ENCODE assay signal across 9 mouse cellular contexts in genomic region chr6:5509757-5510156, GRCm38 (mm10). TPM values are rescaled to one million over a fixed set of nuclear protein-coding genes. Genes with fewer than 3 reads are reported as not detected.
DNase-seq lines count a peak whose midpoint lies in the region; ATAC-seq lines count a peak whose summit lies in the region.
"Had no signal": no experiment of that assay in that cellular context is flagged by ENCODE, and none has a peak within 500 bp of the region (broad histone marks: within the 10 kb centered on the region; RNA-seq: fewer than 3 reads in every experiment).

No protein-coding gene starts in this region.

- ATAC-seq in heart, embryonic 15.5 days (replicated peaks; ENCODE audit: insufficient number of reproducible peaks, insufficient read depth, low FRiP score, low read depth) = peak; percentile 91

- peak; percentile 56 to 82 for DNase-seq in adrenal gland, adult (ENCODE audit: inconsistent age in 2 of 2, low spot score in 1 of 2)
- DNase-seq in adrenal gland, postnatal 4 days (ENCODE audit: low spot score in 2 of 2) = no peak
- peak; percentile 66 for DNase-seq in embryo, embryonic 10 days (ENCODE audit: low spot score)
- DNase-seq in kidney, postnatal 4 days = peak; percentile 62 to 82
- DNase-seq in mesoderm, embryonic 11.5 days (ENCODE audit: low read depth, low spot score) = peak; percentile 47
- no peak for DNase-seq in right cerebral cortex, adult 2 months (ENCODE audit: low spot score in 2 of 2)
- no peak for DNase-seq in left cerebral cortex, adult 11 months (ENCODE audit: low spot score)

- H3K27me3 ChIP-seq in heart, embryonic 15.5 days = no peaks in the 10 kb centered on the region
- H3K27me3 ChIP-seq: neural tube, embryonic 12.5 days had no signal

- no peak overlapping the region for H3K9ac ChIP-seq in heart, embryonic 15.5 days
- H3K9ac ChIP-seq: neural tube, embryonic 12.5 days had no signal

- peaks cover 22% of the 10 kb centered on the region for H3K4me1 ChIP-seq in heart, embryonic 15.5 days (replicated peaks)
- H3K4me1 ChIP-seq: neural tube, embryonic 12.5 days had no signal

- H3K4me3 ChIP-seq in heart, embryonic 15.5 days = no peak overlapping the region
- H3K4me3 ChIP-seq: neural tube, embryonic 12.5 days had no signal

- H3K36me3 ChIP-seq in heart, embryonic 15.5 days = no peaks in the 10 kb centered on the region
- H3K36me3 ChIP-seq: neural tube, embryonic 12.5 days had no signal

- peak overlapping the region; percentile 50 for H3K4me2 ChIP-seq in heart, embryonic 15.5 days
- H3K4me2 ChIP-seq: neural tube, embryonic 12.5 days had no signal

- 14% methylated on average over 5 of the region's 5 CpGs for WGBS in heart, embryonic 15.5 days

- no peaks in the 10 kb centered on the region for H3K9me3 ChIP-seq in heart, embryonic 15.5 days (replicated peaks)
- H3K9me3 ChIP-seq: neural tube, embryonic 12.5 days had no signal

- peak overlapping the region; percentile 87 for H3K27ac ChIP-seq in heart, embryonic 15.5 days
- H3K27ac ChIP-seq: neural tube, embryonic 12.5 days had no signal

RNA-seq across cellular contexts. Expression of gene Pdk4, which starts 13.6 kb away (rescaled TPM):
- 10 to 100 TPM; 71.3 to 86.9 TPM for total RNA-seq in adrenal gland, postnatal 4 days (2021)
- 27.0 and 31.3 TPM in 2 replicates for polyA plus RNA-seq in heart, embryonic 15.5 days (2015; fragmentation: Nextera tagmentation; extraction: Ambion mirVana)

Comparison
In these comparisons a context has a peak if more than half of its experiments do, and no peak if none do; other contexts are left out.
1. DNase-seq: peak in adrenal gland, adult (2 of 2), embryo, embryonic 10 days (single experiment), kidney, postnatal 4 days (2 of 2) and mesoderm, embryonic 11.5 days (single experiment); none in adrenal gland, postnatal 4 days (0 of 2), right cerebral cortex, adult 2 months (0 of 2) and left cerebral cortex, adult 11 months (single experiment).